Mouse (Mus musculus) midbrain, embryonic 16.5 days (tissue): ENCODE results near the gene Ing2. TPM values are rescaled to one million over a fixed set of nuclear protein-coding genes. Genes with fewer than 3 reads are reported as not detected.

Source experiments
- ATAC-seq: fragments of 200-750 bp; cut with Nextera tagmentation; 2 replicates; pipeline ENCODE4 v1.8.0; 2017; ENCODE audit warnings: moderate TSS enrichment
- H3K27ac ChIP-seq: fragments of 300-500 bp; sonication (generic); 2 replicates; pipeline ENCODE4 v1.5.1; 2014; ENCODE audit warnings: mild to moderate bottlenecking, low read length, mixed read lengths
- H3K27me3 ChIP-seq: fragments of 300-500 bp; sonication (generic); 2 replicates; pipeline ENCODE4 v1.6.1; 2014; ENCODE audit warnings: low read depth, low read length, mixed read lengths; ENCODE audit not compliant: control insufficient read depth, insufficient read depth
- H3K36me3 ChIP-seq: fragments of 300-500 bp; sonication (generic); 2 replicates; pipeline ENCODE4 v1.6.1; 2014; ENCODE audit warnings: mild to moderate bottlenecking, low read length, moderate library complexity, mixed read lengths; ENCODE audit not compliant: control insufficient read depth, insufficient read depth
- H3K4me1 ChIP-seq: fragments of 300-500 bp; sonication (generic); 2 replicates; pipeline ENCODE4 v1.6.1; 2014; ENCODE audit warnings: mild to moderate bottlenecking, low read length, mixed read lengths; ENCODE audit not compliant: control insufficient read depth, insufficient read depth
- H3K4me2 ChIP-seq: fragments of 300-500 bp; sonication (generic); 2 replicates; pipeline ENCODE4 v1.6.1; 2014; ENCODE audit warnings: mild to moderate bottlenecking, low read length, mixed read lengths
- H3K4me3 ChIP-seq: fragments of 300-500 bp; sonication (generic); 2 replicates; pipeline ENCODE4 v1.5.1; 2014; ENCODE audit warnings: low read depth, mild to moderate bottlenecking, low read length, moderate library complexity, mixed read lengths
- H3K9ac ChIP-seq: fragments of 300-500 bp; sonication (generic); 2 replicates; pipeline ENCODE4 v1.6.1; 2014; ENCODE audit warnings: low read depth, low read length, mixed read lengths
- H3K9me3 ChIP-seq: fragments of 300-500 bp; sonication (generic); replicated peaks from 2 replicates; pipeline ENCODE4 v1.6.1; 2014; ENCODE audit warnings: mild to moderate bottlenecking, low read length, mixed read lengths; ENCODE audit not compliant: control insufficient read depth, poor library complexity, severe bottlenecking
- WGBS: fragments of 180-500 bp; shearing (Covaris S2); extraction: QIAGEN DNeasy Blood & Tissue Kit; methylation state at CpG from one replicate; pipeline ENCODE4 v1.1.7; 2014; 5-methylcytosine and 5-hydroxymethylcytosine counted together
- polyA plus RNA-seq: library from polyadenylated mRNA; unstranded; fragments of >200 nt; fragmentation: Nextera tagmentation; extraction: Ambion mirVana; gene quantifications from 2 replicates; pipeline ENCODE4 v1.2.1, GENCODE M21; 2015

The Ing2 gene
- polyA plus RNA-seq, 1 experiment from 2014 or later: 5.2 TPM

DNA sequence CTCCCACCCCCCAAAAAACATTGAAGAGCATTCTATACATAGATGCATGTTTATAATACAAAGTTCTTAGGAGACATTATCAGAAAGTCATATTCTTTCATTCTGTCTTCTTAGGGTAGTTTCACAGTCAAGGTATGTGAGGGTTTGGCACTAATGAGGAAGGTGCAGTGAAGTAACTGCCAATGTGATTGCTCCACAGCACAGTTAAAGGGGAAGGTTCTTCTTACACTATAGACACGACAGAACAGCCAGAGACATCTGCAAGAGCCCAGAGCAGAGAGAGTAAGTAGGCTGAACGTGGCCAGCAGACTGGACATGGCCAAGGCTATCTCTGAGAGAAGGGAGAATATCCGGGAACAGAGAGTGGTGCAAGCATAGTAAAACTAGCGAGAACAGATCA lies 38.2 kb downstream of the Ing2 start:
- Histone ChIP-seq H3K36me3 (no peaks in the 10 kb centered on the region), H3K9me3 (no peaks in the 10 kb centered on the region), H3K4me2 (no peak overlapping the region), H3K27ac (no peak overlapping the region), H3K9ac (no peak overlapping the region), H3K27me3 (no peaks in the 10 kb centered on the region), H3K4me1 (no peaks in the 10 kb centered on the region), H3K4me3 (no peak overlapping the region)
- 78% methylated on average over 4 of the region's 4 CpGs for WGBS
- no peak for ATAC-seq

DNA sequence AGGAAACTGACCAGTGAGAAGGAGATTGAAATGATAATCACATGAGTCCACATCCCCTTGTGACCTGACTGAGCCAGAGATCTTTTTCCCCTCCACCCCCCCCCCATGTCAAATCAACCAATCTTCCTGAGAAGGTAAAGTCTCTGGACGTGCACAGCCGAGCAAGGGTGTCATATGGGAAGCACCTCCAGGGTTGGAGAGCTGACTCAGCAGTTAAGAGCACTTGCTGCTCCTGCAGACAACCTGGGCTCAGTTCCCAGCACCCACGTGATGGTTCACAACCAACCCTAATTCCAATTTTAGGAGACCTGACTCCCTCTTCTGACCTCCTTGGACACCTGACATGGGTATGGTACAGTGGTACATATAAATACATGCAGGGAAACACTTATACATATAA lies 39.3 kb downstream of the Ing2 start:
- Histone ChIP-seq H3K9me3 (0 out of 2 replicates have a peak, but pooled peaks cover 2% of the 10 kb centered on the region), H3K4me1 (no peaks in the 10 kb centered on the region), H3K27ac (no peak overlapping the region), H3K4me3 (no peak overlapping the region), H3K27me3 (no peaks in the 10 kb centered on the region), H3K9ac (no peak overlapping the region), H3K4me2 (peak overlapping the region; percentile 7; the same call in 1 of the 2 replicates), H3K36me3 (no peaks in the 10 kb centered on the region)
- 84% methylated on average over 3 of the region's 3 CpGs for WGBS
- no peak for ATAC-seq

DNA sequence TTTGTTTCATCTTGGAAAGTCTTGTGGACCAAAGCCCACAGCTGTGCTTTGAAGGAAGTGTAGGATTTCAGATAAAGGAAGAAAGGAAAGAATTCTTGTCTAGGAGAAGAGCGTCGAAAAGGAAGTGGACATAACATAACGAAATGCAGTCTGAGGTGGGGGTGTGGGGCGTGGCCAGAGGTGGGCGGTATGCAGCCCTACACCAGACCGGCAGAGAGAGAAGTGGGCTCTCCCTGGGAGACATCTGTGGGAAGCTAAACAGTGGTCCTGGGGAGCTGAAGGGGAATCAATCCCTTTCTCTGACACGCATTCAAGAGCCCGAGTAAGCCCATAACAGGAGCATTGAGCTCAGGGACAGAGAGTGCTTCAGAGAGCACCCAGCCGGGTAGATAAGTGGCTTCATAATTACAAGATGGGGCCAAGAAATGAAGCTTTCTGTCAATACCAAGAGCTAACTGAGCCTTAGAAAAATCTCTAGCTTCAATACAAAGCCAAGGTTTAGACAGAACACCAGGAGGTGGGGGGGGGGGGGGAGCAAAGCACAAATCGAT lies 40.5 kb downstream of the Ing2 start:
- peak; percentile 58; the same call in 1 of the 2 replicates for ATAC-seq
- no peaks in the 10 kb centered on the region for H3K27me3 ChIP-seq
- WGBS: 36% methylated on average over 10 of the region's 10 CpGs
- H3K36me3 ChIP-seq: no peaks in the 10 kb centered on the region
- no peak overlapping the region for H3K9ac ChIP-seq
- peak overlapping the region; percentile 33; the same call in 1 of the 2 replicates for H3K4me2 ChIP-seq
- H3K4me3 ChIP-seq: no peak overlapping the region
- peak overlapping the region; percentile 17; the same call in 1 of the 2 replicates for H3K27ac ChIP-seq
- H3K9me3 ChIP-seq: peaks cover 5% of the 10 kb centered on the region; the same call in 1 of the 2 replicates
- no peaks in the 10 kb centered on the region for H3K4me1 ChIP-seq

DNA sequence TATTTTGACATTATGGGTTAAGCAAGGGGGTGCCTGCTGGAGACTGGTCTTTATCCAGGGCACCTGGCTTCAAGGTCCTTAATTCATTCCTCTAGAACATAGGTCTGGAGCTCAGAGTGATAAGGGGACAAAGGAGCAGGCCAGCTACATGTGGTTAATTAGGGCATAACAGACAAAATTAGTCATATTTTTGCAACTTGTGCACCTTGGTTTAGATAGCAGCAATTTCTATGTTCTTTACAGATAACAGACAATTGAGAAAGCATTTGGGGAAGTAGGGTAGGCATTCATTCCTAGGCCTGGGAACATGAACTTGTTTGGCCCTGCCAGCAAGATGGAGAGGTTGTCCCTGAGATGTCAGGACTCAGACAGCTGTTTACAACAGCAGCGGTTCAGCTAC lies 54.2 kb downstream of the Ing2 start:
- Histone ChIP-seq H3K9me3 (no peaks in the 10 kb centered on the region), H3K4me1 (no peaks in the 10 kb centered on the region), H3K9ac (no peak overlapping the region), H3K36me3 (no peaks in the 10 kb centered on the region), H3K4me3 (no peak overlapping the region), H3K4me2 (no peak overlapping the region), H3K27me3 (no peaks in the 10 kb centered on the region), H3K27ac (no peak overlapping the region)
- 96% methylated on average over 1 of the region's 1 CpGs for WGBS
- no peak for ATAC-seq

Other genes with a start within 250 kb of the Ing2 start
- 37.8 and 38.0 TPM in 2 replicates for gene Stox2, start 229.2 kb downstream of the Ing2 start, polyA plus RNA-seq
- gene Trappc11, start 142.1 kb downstream of the Ing2 start, polyA plus RNA-seq: 41.4 and 43.6 TPM in 2 replicates
- 29.4 and 36.0 TPM in 2 replicates for gene Rwdd4a, start 141.9 kb downstream of the Ing2 start, polyA plus RNA-seq
- gene Cdkn2aip, start 38.4 kb upstream of the Ing2 start, polyA plus RNA-seq: 32.7 and 39.0 TPM in 2 replicates
- not detected in 2 replicates for gene Cldn24, start 146.6 kb upstream of the Ing2 start, polyA plus RNA-seq
- gene Cldn22, start 148.9 kb upstream of the Ing2 start, polyA plus RNA-seq: not detected in 2 replicates